Mouse (Mus musculus) spleen, postnatal 10 days (tissue): ENCODE measurements around the gene Atp11b.

Experiments used
- DNase-seq, 2 experiments: peaks; one replicate each; pipeline ENCODE4 v3.0.0; 2021 to 2022; ENCODE audit warnings: low spot score in 2 of 2

The Atp11b gene

GRCm38 (mm10) chr3:35753825-35754767, at the start of gene Atp11b:
Gene Atp11b (plus strand): TSS chr3:35754106.
- peak; percentile 83 to 89 for DNase-seq

GRCm38 (mm10) chr3:35704328-35704613, 49.6 kb upstream of the Atp11b start:
- no peak for DNase-seq

- DNase-seq, result no peak
Observed at GRCm38 (mm10) chr3:35719531-35720205, 34.2 kb upstream of the Atp11b start.

GRCm38 (mm10) chr3:35720801-35721200, 33.1 kb upstream of the Atp11b start:
- DNase-seq, result peak in 1 of 2 experiments; percentile 35

- DNase-seq, result no peak
Observed at GRCm38 (mm10) chr3:35721818-35722446, 32.0 kb upstream of the Atp11b start.

GRCm38 (mm10) chr3:35722811-35723210, 31.1 kb upstream of the Atp11b start:
- DNase-seq, result no peak

- DNase-seq, result no peak
Observed at GRCm38 (mm10) chr3:35723586-35724322, 30.2 kb upstream of the Atp11b start.

- no peak for DNase-seq
Observed at GRCm38 (mm10) chr3:35725096-35725495, 28.8 kb upstream of the Atp11b start.

- no peak for DNase-seq
Observed at GRCm38 (mm10) chr3:35726936-35727335, 27.0 kb upstream of the Atp11b start.

- DNase-seq, result no peak
Observed at GRCm38 (mm10) chr3:35729490-35729889, 24.4 kb upstream of the Atp11b start.

GRCm38 (mm10) chr3:35731981-35732777, 21.7 kb upstream of the Atp11b start:
- peak in 1 of 2 experiments; percentile 26 for DNase-seq

GRCm38 (mm10) chr3:35732778-35733147, 21.1 kb upstream of the Atp11b start:
- DNase-seq, result no peak

- no peak for DNase-seq
Observed at GRCm38 (mm10) chr3:35734509-35734908, 19.4 kb upstream of the Atp11b start.

- DNase-seq, result no peak
Observed at GRCm38 (mm10) chr3:35738071-35738470, 15.8 kb upstream of the Atp11b start.

- DNase-seq, result no peak
Observed at GRCm38 (mm10) chr3:35745010-35745409, 8.9 kb upstream of the Atp11b start.

GRCm38 (mm10) chr3:35746840-35747456, 7.0 kb upstream of the Atp11b start:
- DNase-seq, result peak in 1 of 2 experiments; percentile 21

- peak in 1 of 2 experiments; percentile 32 for DNase-seq
Observed at GRCm38 (mm10) chr3:35750286-35750685, 3.6 kb upstream of the Atp11b start.

- DNase-seq, result no peak
Observed at GRCm38 (mm10) chr3:35751724-35752123, 2.2 kb upstream of the Atp11b start.

GRCm38 (mm10) chr3:35762735-35763134, 8.8 kb downstream of the Atp11b start:
- no peak for DNase-seq
